Mouse (Mus musculus) testis, adult 2 months (tissue): Measurements from ENCODE around the gene Cd207.

Experiments
- CTCF ChIP-seq: fragments of 200-500 bp; IDR thresholded peaks from 2 replicates; pipeline ENCODE4 v1.5.1; 2012; ENCODE audit warnings: low read depth, mild to moderate bottlenecking, inconsistent platforms, low read length, moderate library complexity; ENCODE audit not compliant: control insufficient read depth, insufficient read depth, insufficient replicate concordance
- POLR2A ChIP-seq: fragments of 200-500 bp; IDR thresholded peaks from 2 replicates; pipeline ENCODE4 v1.6.1; 2012; ENCODE audit warnings: low read depth, mild to moderate bottlenecking, inconsistent platforms, low read length, moderate library complexity; ENCODE audit not compliant: control insufficient read depth

DNA sequence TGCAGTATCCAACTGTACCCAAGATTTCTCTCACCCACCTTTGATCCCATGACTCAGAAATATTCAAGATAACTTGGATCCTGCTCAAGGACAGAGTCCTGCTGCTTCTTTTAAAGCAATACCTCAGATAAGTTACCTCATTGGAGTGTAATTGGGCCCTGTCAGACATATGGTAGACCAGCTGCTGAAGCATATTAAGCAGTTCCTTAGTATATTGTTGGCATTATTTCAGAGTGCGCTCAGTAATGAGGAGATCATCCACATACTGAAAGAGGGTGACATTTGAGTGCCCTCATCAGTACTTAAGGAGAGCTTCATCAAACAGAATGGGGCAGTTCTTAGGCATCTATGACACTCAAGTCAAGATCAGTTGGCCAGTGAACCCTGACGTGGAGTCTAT, 12.6 kb downstream of the Cd207 start:
- no peak for TF ChIP-seq CTCF
- no peak for TF ChIP-seq POLR2A
